Mouse (Mus musculus): ENCODE results near the gene Six3. TPM values are rescaled to one million over a fixed set of nuclear protein-coding genes. Genes with fewer than 3 reads are reported as not detected.
A peak's percentile ranks its signal among the peaks of the same experiment; 100 is the strongest.

The Six3 gene
- polyA plus RNA-seq (2016; fragmentation: Nextera tagmentation; extraction: Ambion mirVana) = 0.06 TPM in 1 of 2 replicates, not detected in the other

DNA sequence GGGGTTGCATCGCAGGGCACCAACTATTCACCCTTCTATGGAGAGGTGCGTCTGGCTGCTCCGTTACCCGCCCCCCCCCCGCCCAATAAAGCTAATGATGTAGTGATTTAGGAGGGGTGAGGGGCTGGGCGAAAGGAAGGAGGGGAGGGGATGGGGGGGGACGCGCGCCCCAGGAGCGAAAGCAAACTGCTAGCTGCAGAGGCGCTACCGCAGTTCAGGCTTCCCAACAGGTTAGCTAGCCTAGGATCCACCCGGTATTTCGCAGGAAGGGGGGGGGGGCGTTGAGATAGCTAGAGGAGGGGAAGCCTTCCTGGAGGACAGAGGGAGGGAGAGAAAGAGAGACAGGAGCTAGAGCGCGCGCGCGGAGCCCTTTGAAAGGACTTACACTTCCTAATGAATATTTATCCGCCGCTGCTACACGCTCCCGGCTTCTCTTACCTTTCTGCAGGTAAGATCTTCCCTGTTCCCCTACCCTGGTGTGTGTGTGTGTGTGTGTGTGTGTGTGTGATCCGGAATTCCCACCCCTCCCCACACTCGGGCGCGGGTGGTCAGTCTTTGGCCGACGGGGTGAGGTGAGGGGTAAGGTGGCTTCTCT lies at the start of gene Six3:
TSS of gene Six3 (plus strand) at position 343 of the 595 bp plus-strand sequence.
- 0 out of 2 replicates have a peak within 1 kb of the TSS, but pooled peaks have one; percentile 40 for H3K4me3 ChIP-seq
- peaks cover 33% of the 10 kb centered on the region for H3K4me1 ChIP-seq
- DNase-seq (ENCODE audit: low spot score) = no peak
- no peaks in the 10 kb centered on the region for H3K9me3 ChIP-seq
- under 1% methylated on average over 29 of the region's 30 CpGs for WGBS
- H3K27ac ChIP-seq = no peak within 1 kb of the TSS
- H3K36me3 ChIP-seq = no peaks in the 10 kb centered on the region
- H3K27me3 ChIP-seq (ENCODE audit: insufficient read depth, poor library complexity, severe bottlenecking) = peaks cover 100% of the 10 kb centered on the region

- peaks cover 19% of the 10 kb centered on the region for H3K4me1 ChIP-seq
- no peaks in the 10 kb centered on the region for H3K36me3 ChIP-seq
- H3K27ac ChIP-seq = peak overlapping the region; percentile 62
- no peaks in the 10 kb centered on the region for H3K9me3 ChIP-seq
- WGBS = 16% methylated on average over 7 of the region's 7 CpGs
- peak; percentile 86 for DNase-seq (ENCODE audit: low spot score)
- no peak overlapping the region for H3K4me3 ChIP-seq
- H3K27me3 ChIP-seq (ENCODE audit: insufficient read depth, poor library complexity, severe bottlenecking) = no peaks in the 10 kb centered on the region
These were observed 49.3 kb upstream of the Six3 start for GRCm38 (mm10) chr17:85564107-85564506.

GRCm38 (mm10) chr17:85574023-85574422 lies 39.4 kb upstream of the Six3 start:
- H3K4me1 ChIP-seq = peaks cover 26% of the 10 kb centered on the region
- 81% methylated on average over 3 of the region's 3 CpGs for WGBS
- no peak for DNase-seq (ENCODE audit: low spot score)
- H3K27me3 ChIP-seq (ENCODE audit: insufficient read depth, poor library complexity, severe bottlenecking) = peaks cover 16% of the 10 kb centered on the region
- no peaks in the 10 kb centered on the region for H3K9me3 ChIP-seq
- H3K4me3 ChIP-seq = no peak overlapping the region
- H3K27ac ChIP-seq = no peak overlapping the region
- no peaks in the 10 kb centered on the region for H3K36me3 ChIP-seq

GRCm38 (mm10) chr17:85578290-85578689 lies 35.1 kb upstream of the Six3 start:
- no peak for DNase-seq (ENCODE audit: low spot score)

GRCm38 (mm10) chr17:85579350-85579749 lies 34.1 kb upstream of the Six3 start:
- no peaks in the 10 kb centered on the region for H3K9me3 ChIP-seq
- H3K36me3 ChIP-seq = no peaks in the 10 kb centered on the region
- H3K4me1 ChIP-seq = peaks cover 21% of the 10 kb centered on the region
- H3K4me3 ChIP-seq = no peak overlapping the region
- DNase-seq (ENCODE audit: low spot score) = no peak
- no peak overlapping the region for H3K27ac ChIP-seq
- 80% methylated on average over 10 of the region's 10 CpGs for WGBS
- peaks cover 35% of the 10 kb centered on the region for H3K27me3 ChIP-seq (ENCODE audit: insufficient read depth, poor library complexity, severe bottlenecking)

More at GRCm38 (mm10) chr17:85578290-85578689, 35.1 kb upstream of the Six3 start:
- WGBS = 38% methylated on average over 5 of the region's 5 CpGs
- Histone ChIP-seq H3K9me3 (no peaks in the 10 kb centered on the region), H3K27me3 (ENCODE audit: insufficient read depth, poor library complexity, severe bottlenecking) (peaks cover 35% of the 10 kb centered on the region), H3K27ac (no peak overlapping the region), H3K4me1 (peaks cover 21% of the 10 kb centered on the region), H3K4me3 (no peak overlapping the region), H3K36me3 (no peaks in the 10 kb centered on the region)

GRCm38 (mm10) chr17:85580221-85580620 lies 33.2 kb upstream of the Six3 start:
- no peak for DNase-seq (ENCODE audit: low spot score)
- peaks cover 35% of the 10 kb centered on the region for H3K27me3 ChIP-seq (ENCODE audit: insufficient read depth, poor library complexity, severe bottlenecking)
- no peak overlapping the region for H3K4me3 ChIP-seq
- 88% methylated on average over 6 of the region's 6 CpGs for WGBS
- H3K36me3 ChIP-seq = no peaks in the 10 kb centered on the region
- H3K9me3 ChIP-seq = no peaks in the 10 kb centered on the region
- H3K27ac ChIP-seq = no peak overlapping the region
- peaks cover 21% of the 10 kb centered on the region for H3K4me1 ChIP-seq

GRCm38 (mm10) chr17:85584170-85584569 lies 29.2 kb upstream of the Six3 start:
- H3K4me1 ChIP-seq = peaks cover 5% of the 10 kb centered on the region; the same call in 1 of the 2 replicates

GRCm38 (mm10) chr17:85584573-85584972 lies 28.8 kb upstream of the Six3 start:
- Histone ChIP-seq H3K9me3 (no peaks in the 10 kb centered on the region), H3K4me1 (peaks cover 5% of the 10 kb centered on the region; the same call in 1 of the 2 replicates), H3K36me3 (no peaks in the 10 kb centered on the region), H3K4me3 (no peak overlapping the region), H3K27ac (peak overlapping the region; percentile 36; the same call in 1 of the 2 replicates), H3K27me3 (ENCODE audit: insufficient read depth, poor library complexity, severe bottlenecking) (peaks cover 19% of the 10 kb centered on the region)
- 30% methylated on average over 7 of the region's 7 CpGs for WGBS
- DNase-seq (ENCODE audit: low spot score) = no peak

More at GRCm38 (mm10) chr17:85584170-85584569, 29.2 kb upstream of the Six3 start:
- 71% methylated on average over 4 of the region's 4 CpGs for WGBS
- H3K4me3 ChIP-seq = no peak overlapping the region
- H3K36me3 ChIP-seq = no peaks in the 10 kb centered on the region
- DNase-seq (ENCODE audit: low spot score) = no peak
- H3K27me3 ChIP-seq (ENCODE audit: insufficient read depth, poor library complexity, severe bottlenecking) = peaks cover 19% of the 10 kb centered on the region
- H3K9me3 ChIP-seq = no peaks in the 10 kb centered on the region
- H3K27ac ChIP-seq = no peak overlapping the region

GRCm38 (mm10) chr17:85585779-85586178 lies 27.6 kb upstream of the Six3 start:
- H3K4me1 ChIP-seq = peaks cover 5% of the 10 kb centered on the region; the same call in 1 of the 2 replicates
- H3K9me3 ChIP-seq = no peaks in the 10 kb centered on the region
- no peaks in the 10 kb centered on the region for H3K36me3 ChIP-seq
- no peak overlapping the region for H3K27ac ChIP-seq
- H3K4me3 ChIP-seq = no peak overlapping the region
- DNase-seq (ENCODE audit: low spot score) = no peak
- 81% methylated on average over 5 of the region's 5 CpGs for WGBS
- peaks cover 17% of the 10 kb centered on the region for H3K27me3 ChIP-seq (ENCODE audit: insufficient read depth, poor library complexity, severe bottlenecking)

DNA sequence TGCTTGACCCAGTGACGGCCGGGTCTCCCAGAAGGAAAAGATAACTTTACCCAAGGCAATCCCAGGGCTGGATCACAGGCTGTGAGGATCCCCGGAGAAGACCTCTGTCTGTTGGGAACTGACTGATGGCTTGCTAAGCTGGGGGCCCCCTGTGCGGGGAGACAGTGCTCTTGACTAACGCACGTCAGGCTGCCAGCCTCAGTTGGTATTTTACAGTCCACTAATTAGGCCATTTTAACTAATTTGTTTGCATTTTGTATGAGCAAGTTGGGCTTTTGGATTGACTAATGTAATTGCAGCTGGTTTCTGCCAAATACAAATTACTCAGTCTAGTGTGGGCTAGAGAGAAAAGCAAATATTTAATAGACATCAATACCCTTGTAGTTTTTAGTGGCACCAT lies 21.4 kb upstream of the Six3 start:
- Histone ChIP-seq H3K9me3 (no peaks in the 10 kb centered on the region), H3K4me3 (no peak overlapping the region), H3K27me3 (ENCODE audit: insufficient read depth, poor library complexity, severe bottlenecking) (peaks cover 18% of the 10 kb centered on the region), H3K27ac (no peak overlapping the region), H3K4me1 (no peaks in the 10 kb centered on the region), H3K36me3 (no peaks in the 10 kb centered on the region)
- 68% methylated on average over 6 of the region's 6 CpGs for WGBS
- DNase-seq (ENCODE audit: low spot score) = no peak

DNA sequence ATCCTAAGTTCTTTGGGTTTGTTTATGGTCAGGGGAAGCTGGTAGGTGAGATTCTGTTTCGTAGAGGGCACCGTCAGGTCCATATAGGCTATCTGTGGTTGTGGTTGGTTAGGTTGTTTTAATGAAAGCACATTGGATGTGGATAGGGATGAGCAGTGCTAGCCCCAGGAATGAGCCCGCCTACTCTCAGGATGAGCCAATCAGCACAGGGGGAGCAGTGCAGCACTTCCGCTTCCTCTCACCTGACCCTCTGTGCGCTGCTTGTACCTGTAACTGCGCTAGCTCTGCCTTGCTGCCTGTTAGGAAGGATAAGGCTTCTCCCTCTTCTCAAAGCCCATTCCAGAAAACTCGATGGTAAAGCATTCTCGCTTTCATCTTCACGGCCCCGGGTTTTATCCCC lies 17.6 kb upstream of the Six3 start:
- peaks cover 45% of the 10 kb centered on the region for H3K27me3 ChIP-seq (ENCODE audit: insufficient read depth, poor library complexity, severe bottlenecking)
- no peak overlapping the region for H3K4me3 ChIP-seq
- 68% methylated on average over 10 of the region's 10 CpGs for WGBS
- no peak for DNase-seq (ENCODE audit: low spot score)
- H3K4me1 ChIP-seq = no peaks in the 10 kb centered on the region
- H3K27ac ChIP-seq = no peak overlapping the region
- H3K9me3 ChIP-seq = no peaks in the 10 kb centered on the region
- H3K36me3 ChIP-seq = no peaks in the 10 kb centered on the region

DNA sequence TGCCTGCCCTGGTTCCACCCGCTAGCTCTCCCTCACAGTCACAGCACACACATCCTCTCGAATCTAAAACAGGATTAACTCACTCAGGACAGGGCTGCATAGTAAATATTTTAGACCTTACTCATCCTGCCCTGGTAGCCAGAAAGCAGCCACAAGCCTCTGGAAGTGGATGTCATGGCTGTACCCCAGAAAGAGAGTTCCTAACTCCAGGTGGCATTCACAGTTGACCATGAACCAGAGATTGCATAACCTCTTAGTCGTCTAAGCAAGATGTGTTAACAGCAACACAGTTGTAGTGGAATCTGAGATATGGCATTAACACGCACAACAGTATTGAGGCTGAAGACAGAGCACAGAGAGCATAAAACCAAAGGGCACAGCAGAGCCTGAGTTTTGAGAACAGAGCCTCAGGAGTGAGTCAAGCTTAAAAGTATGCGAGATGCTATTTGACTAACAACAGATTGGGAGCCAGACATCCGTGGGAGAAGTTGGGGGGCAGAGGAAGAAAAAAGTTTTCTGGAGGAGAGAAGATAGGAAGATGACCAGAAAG lies 17.0 kb upstream of the Six3 start:
- Histone ChIP-seq H3K27me3 (ENCODE audit: insufficient read depth, poor library complexity, severe bottlenecking) (peaks cover 51% of the 10 kb centered on the region), H3K4me3 (no peak overlapping the region), H3K36me3 (no peaks in the 10 kb centered on the region), H3K4me1 (no peaks in the 10 kb centered on the region), H3K27ac (no peak overlapping the region), H3K9me3 (no peaks in the 10 kb centered on the region)
- DNase-seq (ENCODE audit: low spot score) = no peak
- WGBS = 47% methylated on average over 6 of the region's 6 CpGs

- WGBS = 56% methylated on average over 9 of the region's 9 CpGs
- no peaks in the 10 kb centered on the region for H3K36me3 ChIP-seq
- no peaks in the 10 kb centered on the region for H3K4me1 ChIP-seq
- no peak for DNase-seq (ENCODE audit: low spot score)
- no peaks in the 10 kb centered on the region for H3K9me3 ChIP-seq
- H3K27ac ChIP-seq = no peak overlapping the region
- H3K27me3 ChIP-seq (ENCODE audit: insufficient read depth, poor library complexity, severe bottlenecking) = peaks cover 78% of the 10 kb centered on the region
- no peak overlapping the region for H3K4me3 ChIP-seq
These were observed 13.9 kb upstream of the Six3 start for GRCm38 (mm10) chr17:85599520-85599919.
